Mouse (Mus musculus) MEL (cell line): ENCODE results near the gene Acpp. TPM values are rescaled to one million over a fixed set of nuclear protein-coding genes. Genes with fewer than 3 reads are reported as not detected.

Source experiments
- DNase-seq: peaks from one replicate; pipeline ENCODE4 v3.0.0; 2011; ENCODE audit warnings: low read depth, low spot score
- H3K27ac ChIP-seq: 2 replicates; pipeline ENCODE4 v1.5.1; 2012; ENCODE audit warnings: low read depth, mild to moderate bottlenecking, control low read depth, low read length, moderate library complexity; ENCODE audit not compliant: control insufficient read depth
- H3K27me3 ChIP-seq, 2 experiments: fragments of 150-350 bp in 1 of 2; sonication (generic) in 1 of 2; 2 replicates each; pipeline ENCODE4 v1.6.1; 2012; ENCODE audit warnings: low read length in 2 of 2, mild to moderate bottlenecking in 2 of 2, improper control_type of control experiment in 1 of 2, moderate library complexity in 1 of 2; ENCODE audit not compliant: insufficient read depth in 2 of 2, control insufficient read depth in 1 of 2
- H3K36me3 ChIP-seq, 2 experiments: 2 replicates each; pipeline ENCODE4 v1.6.1; 2012 to 2014; ENCODE audit warnings: low read length in 2 of 2, improper control_type of control experiment in 1 of 2, inconsistent platforms in 1 of 2, mild to moderate bottlenecking in 1 of 2; ENCODE audit not compliant: insufficient read depth in 2 of 2, control insufficient read depth in 1 of 2
- H3K4me1 ChIP-seq, 2 experiments: fragments of 150-350 bp in 1 of 2; sonication (generic) in 1 of 2; 2 replicates each; pipeline ENCODE4 v1.6.1; 2012; ENCODE audit warnings: low read length in 2 of 2, improper control_type of control experiment in 1 of 2, mild to moderate bottlenecking in 1 of 2; ENCODE audit not compliant: insufficient read depth in 2 of 2, control insufficient read depth in 1 of 2
- H3K4me3 ChIP-seq, 2 experiments: fragments of 150-350 bp in 1 of 2; sonication (generic) in 1 of 2; 2 replicates each; pipeline ENCODE4 v1.5.1; 2012; ENCODE audit warnings: low read depth in 2 of 2, low read length in 2 of 2, mild to moderate bottlenecking in 2 of 2, moderate library complexity in 2 of 2, control low read depth in 1 of 2, improper control_type of control experiment in 1 of 2; ENCODE audit not compliant: control insufficient read depth in 1 of 2, insufficient read depth in 1 of 2
- H3K79me2 ChIP-seq: 2 replicates; pipeline ENCODE4 v1.6.1; 2012; ENCODE audit warnings: mild to moderate bottlenecking, low read length, moderate library complexity; ENCODE audit not compliant: control insufficient read depth, poor library complexity, insufficient read depth
- H3K9ac ChIP-seq: 2 replicates; pipeline ENCODE4 v1.6.1; 2012; ENCODE audit warnings: low read depth, mild to moderate bottlenecking, control low read depth, low read length, moderate library complexity; ENCODE audit not compliant: control insufficient read depth, poor library complexity, severe bottlenecking
- H3K9me3 ChIP-seq: fragments of 150-350 bp; sonication (generic); replicated peaks from 2 replicates; pipeline ENCODE4 v1.6.1; 2012; ENCODE audit warnings: mild to moderate bottlenecking, low read length, improper control_type of control experiment, moderate library complexity; ENCODE audit not compliant: insufficient read depth
- BHLHE40 ChIP-seq: IDR thresholded peaks from 2 replicates; pipeline ENCODE4 v1.6.1; 2012; ENCODE audit warnings: low read depth, mild to moderate bottlenecking, inconsistent platforms, low read length, improper control_type of control experiment, borderline replicate concordance
- CHD1 ChIP-seq: IDR thresholded peaks from 2 replicates; pipeline ENCODE4 v1.6.1; 2012; ENCODE audit warnings: low read depth, mild to moderate bottlenecking, inconsistent platforms, low read length, improper control_type of control experiment
- CHD2 ChIP-seq: IDR thresholded peaks from 2 replicates; pipeline ENCODE4 v1.6.1; 2011; ENCODE audit warnings: low read length, improper control_type of control experiment
- CTCF ChIP-seq, 3 experiments: IDR thresholded peaks in 2 of 3; conservative IDR thresholded peaks in 1 of 3; 2 replicates each; pipeline ENCODE4 v1.5.1; 2011 to 2012; ENCODE audit warnings: low read length in 3 of 3, low read depth in 2 of 3, mild to moderate bottlenecking in 2 of 3, improper control_type of control experiment in 1 of 3, inconsistent platforms in 1 of 3, mixed read lengths in 1 of 3, moderate library complexity in 1 of 3; ENCODE audit not compliant: control insufficient read depth in 1 of 3, insufficient read depth in 1 of 3, poor library complexity in 1 of 3, severe bottlenecking in 1 of 3
- ELF1 ChIP-seq: IDR thresholded peaks from 2 replicates; pipeline ENCODE4 v1.6.1; 2014; ENCODE audit warnings: low read depth, mild to moderate bottlenecking, inconsistent platforms, low read length, improper control_type of control experiment, moderate library complexity
- EP300 ChIP-seq, 2 experiments: IDR thresholded peaks; 2 replicates each; pipeline ENCODE4 v1.6.1; 2011; ENCODE audit warnings: improper control_type of control experiment in 2 of 2, low read length in 2 of 2, low read depth in 1 of 2, mild to moderate bottlenecking in 1 of 2
- ETS1 ChIP-seq: IDR thresholded peaks from 2 replicates; pipeline ENCODE4 v1.6.1; 2012; ENCODE audit warnings: low read depth, mild to moderate bottlenecking, inconsistent platforms, low read length, improper control_type of control experiment, moderate library complexity
- HCFC1 ChIP-seq: IDR thresholded peaks from 2 replicates; pipeline ENCODE4 v1.6.1; 2012; ENCODE audit warnings: low read depth, mild to moderate bottlenecking, inconsistent platforms, low read length, improper control_type of control experiment, moderate library complexity
- MAX ChIP-seq: IDR thresholded peaks from 2 replicates; pipeline ENCODE4 v1.6.1; 2011; ENCODE audit warnings: low read length, improper control_type of control experiment
- MAZ ChIP-seq: IDR thresholded peaks from 2 replicates; pipeline ENCODE4 v1.6.1; 2012; ENCODE audit warnings: low read depth, mild to moderate bottlenecking, inconsistent platforms, low read length, improper control_type of control experiment
- MXI1 ChIP-seq: IDR thresholded peaks from 2 replicates; pipeline ENCODE4 v1.6.1; 2011; ENCODE audit warnings: mild to moderate bottlenecking, low read depth, low read length, improper control_type of control experiment
- MYC ChIP-seq: IDR thresholded peaks from 2 replicates; pipeline ENCODE4 v1.6.1; 2011; ENCODE audit warnings: low read depth, mild to moderate bottlenecking, low read length, improper control_type of control experiment, moderate library complexity
- NELFE ChIP-seq: IDR thresholded peaks from 2 replicates; pipeline ENCODE4 v1.6.1; 2011; ENCODE audit warnings: low read depth, low read length, improper control_type of control experiment
- NRF1 ChIP-seq: IDR thresholded peaks from 2 replicates; pipeline ENCODE4 v1.6.1; 2014; ENCODE audit warnings: low read depth, mild to moderate bottlenecking, inconsistent platforms, low read length, improper control_type of control experiment, moderate library complexity; ENCODE audit not compliant: poor library complexity, insufficient read depth, severe bottlenecking
- POLR2A ChIP-seq, 2 experiments: IDR thresholded peaks; 2 replicates each; pipeline ENCODE4 v1.6.1; 2011 to 2012; ENCODE audit warnings: low read length in 2 of 2, mild to moderate bottlenecking in 2 of 2, control low read depth in 1 of 2, improper control_type of control experiment in 1 of 2, low read depth in 1 of 2, moderate library complexity in 1 of 2; ENCODE audit not compliant: control insufficient read depth in 1 of 2, insufficient read depth in 1 of 2, poor library complexity in 1 of 2
- POLR2AphosphoS2 ChIP-seq: IDR thresholded peaks from 2 replicates; pipeline ENCODE4 v1.6.1; 2011; ENCODE audit warnings: low read length, improper control_type of control experiment
- RAD21 ChIP-seq: IDR thresholded peaks from 2 replicates; pipeline ENCODE4 v1.6.1; 2011; ENCODE audit warnings: mild to moderate bottlenecking, low read depth, low read length, improper control_type of control experiment
- SIN3A ChIP-seq: IDR thresholded peaks from 2 replicates; pipeline ENCODE4 v1.6.1; 2012; ENCODE audit warnings: low read length, improper control_type of control experiment, inconsistent platforms
- TAL1 ChIP-seq: IDR thresholded peaks from 2 replicates; pipeline ENCODE4 v1.6.1; 2012; ENCODE audit warnings: mild to moderate bottlenecking, inconsistent platforms, low read length, moderate library complexity, mixed read lengths
- TBP ChIP-seq: IDR thresholded peaks from 2 replicates; pipeline ENCODE4 v1.8.0; 2011; ENCODE audit warnings: low read depth, low read length, improper control_type of control experiment
- TCF12 ChIP-seq: IDR thresholded peaks from 2 replicates; pipeline ENCODE4 v1.6.1; 2014; ENCODE audit warnings: low read depth, mild to moderate bottlenecking, inconsistent platforms, low read length, improper control_type of control experiment, moderate library complexity
- USF1 ChIP-seq: IDR thresholded peaks from 2 replicates; pipeline ENCODE4 v1.6.1; 2014; ENCODE audit warnings: low read depth, mild to moderate bottlenecking, inconsistent platforms, low read length, improper control_type of control experiment, moderate library complexity
- USF2 ChIP-seq, 2 experiments: IDR thresholded peaks; 2 replicates each; pipeline ENCODE4 v1.6.1; 2011 to 2012; ENCODE audit warnings: improper control_type of control experiment in 2 of 2, low read length in 2 of 2, borderline replicate concordance in 1 of 2, inconsistent platforms in 1 of 2, low read depth in 1 of 2, mild to moderate bottlenecking in 1 of 2; ENCODE audit not compliant: insufficient read depth in 1 of 2
- ZMIZ1 ChIP-seq: IDR thresholded peaks from 2 replicates; pipeline ENCODE4 v1.6.1; 2012; ENCODE audit warnings: low read depth, mild to moderate bottlenecking, inconsistent platforms, low read length, improper control_type of control experiment, moderate library complexity
- ZNF384 ChIP-seq: IDR thresholded peaks from 2 replicates; pipeline ENCODE4 v1.6.1; 2012; ENCODE audit warnings: low read depth, mild to moderate bottlenecking, inconsistent platforms, low read length, improper control_type of control experiment
- polyA plus RNA-seq, 2 experiments: library from polyadenylated mRNA; stranded (reverse) in 1 of 2; unstranded in 1 of 2; fragments of >175 nt in 1 of 2; fragments of >200 nt in 1 of 2; gene quantifications; 2 replicates each; pipeline versions ENCODE4 v1.2.1 to v1.2.4; 2012; ENCODE audit warnings: low replicate concordance in 2 of 2, low read depth in 1 of 2; ENCODE audit not compliant: insufficient read length in 2 of 2, insufficient read depth in 1 of 2, missing spikeins in 1 of 2
- total RNA-seq: library from RNA; depleted of rRNA; stranded (reverse); fragments of 300-350 nt; gene quantifications from 2 replicates; pipeline ENCODE4 v1.2.3, GENCODE M21; 2012

The Acpp gene
- total and polyA plus RNA-seq, 3 experiments, result 0.03 TPM; not detected in 2

DNA sequence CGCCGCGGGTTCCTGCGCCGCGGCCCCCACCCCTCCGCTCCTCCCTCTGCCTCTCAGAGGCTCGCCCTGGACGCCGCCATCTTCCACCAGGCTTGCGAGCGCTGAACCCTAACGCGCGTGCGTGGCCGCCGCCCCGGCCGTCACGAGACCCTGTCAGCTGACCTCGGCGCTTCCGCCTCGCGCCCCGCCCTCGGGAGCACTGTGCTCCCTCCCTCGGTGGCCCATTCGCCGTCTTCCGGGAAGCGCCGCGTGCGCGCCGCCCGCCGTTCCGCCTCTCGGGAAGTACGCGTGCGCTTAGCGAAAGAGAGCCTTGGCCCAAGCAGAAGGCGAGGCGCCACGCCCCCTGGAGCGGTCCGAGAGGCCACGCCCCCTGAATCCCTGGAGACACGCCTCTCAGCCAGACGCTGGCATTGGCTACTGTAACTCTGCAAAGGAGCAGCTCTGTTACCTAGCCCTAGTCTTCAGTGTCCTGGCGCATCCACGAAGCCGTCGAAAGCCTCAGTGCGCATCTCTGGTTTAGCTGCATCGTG, 74.7 kb downstream of the Acpp start, which contains the start of gene Dnajc13:
Dnajc13 (minus strand) TSS at position 108 of the 530 bp plus-strand sequence.
- peak within 1 kb of the TSS; percentile 98 for H3K9ac ChIP-seq
- peaks cover 34% of the 10 kb centered on the region for H3K79me2 ChIP-seq
- no peaks in the 10 kb centered on the region for H3K9me3 ChIP-seq
- H3K4me3 ChIP-seq, result peak within 1 kb of the TSS; percentile 70 to 99
- peaks cover 15 to 30% of the 10 kb centered on the region in 2 experiments for H3K4me1 ChIP-seq
- peak within 1 kb of the TSS; percentile 43 for H3K27ac ChIP-seq
- peaks cover 0 to 37% of the 10 kb centered on the region in 2 experiments; a peak in 2 of 4 replicates for H3K36me3 ChIP-seq
- H3K27me3 ChIP-seq, result no peaks in the 10 kb centered on the region
- peak; percentile 98 for DNase-seq
- peak; percentile 80 for TF ChIP-seq MAX
- TF ChIP-seq TCF12, result 0 out of 2 replicates have a peak, but pooled peaks have one; percentile 10
- peak; percentile 8; the same call in 1 of the 2 replicates for TF ChIP-seq ETS1
- TF ChIP-seq BHLHE40, result peak; percentile 90
- TF ChIP-seq USF2 (IDR thresholded peaks at IDR 0.05; ENCODE audit: borderline replicate concordance in 1 of 2, insufficient read depth in 1 of 2, low read depth in 1 of 2, low read length in 2 of 2), result peak; percentile 83 to 98
- TF ChIP-seq CTCF (IDR thresholded peaks at IDR 0.05 in 2 of 3, conservative IDR thresholded peaks at IDR 0.05 in 1 of 3; ENCODE audit: control insufficient read depth in 1 of 3, insufficient read depth in 1 of 3, low read depth in 2 of 3, low read length in 3 of 3, poor library complexity in 1 of 3, severe bottlenecking in 1 of 3), result no peak
- TF ChIP-seq NRF1, result peak; percentile 85
- peak; percentile 45; the same call in 1 of the 2 replicates for TF ChIP-seq POLR2AphosphoS2
- peak in 1 of 2 experiments; percentile 66; a peak in 3 of 4 replicates for TF ChIP-seq POLR2A (IDR thresholded peaks at IDR 0.05; ENCODE audit: control insufficient read depth in 1 of 2, insufficient read depth in 1 of 2, low read depth in 1 of 2, low read length in 2 of 2, poor library complexity in 1 of 2)
- peak; percentile 57 for TF ChIP-seq NELFE
- TF ChIP-seq SIN3A, result peak; percentile 54
- TF ChIP-seq MYC, result peak; percentile 43; the same call in 1 of the 2 replicates
- TF ChIP-seq CHD2, result no peak
- TF ChIP-seq ZMIZ1, result 0 out of 2 replicates have a peak, but pooled peaks have one; percentile 77
- peak; percentile 7; the same call in 1 of the 2 replicates for TF ChIP-seq TBP
- no peak for TF ChIP-seq CHD1
- TF ChIP-seq MXI1, result peak; percentile 81
- TF ChIP-seq ZNF384, result no peak
- TF ChIP-seq TAL1, result no peak
- peak; percentile 95 for TF ChIP-seq ELF1
- TF ChIP-seq MAZ, result peak; percentile 68; the same call in 1 of the 2 replicates
- no peak for TF ChIP-seq RAD21
- peak; percentile 99 for TF ChIP-seq USF1
- peak; percentile 88 for TF ChIP-seq HCFC1
- peak in 1 of 2 experiments; percentile 24; a peak in 1 of 4 replicates for TF ChIP-seq EP300 (IDR thresholded peaks at IDR 0.05; ENCODE audit: low read depth in 1 of 2, low read length in 2 of 2)
